Mouse (Mus musculus) small intestine, adult 2 months (tissue): ENCODE data around the gene Hs6st3. TPM values are rescaled to one million over a fixed set of nuclear protein-coding genes. Genes with fewer than 3 reads are reported as not detected.
"Not testable (repeated sequence)": the region's sequence is repeated elsewhere in the genome, so short reads cannot be mapped to it uniquely, and the experiment has no call there.

Source experiments
- H3K27ac ChIP-seq: fragments of 200-500 bp; 2 replicates; pipeline ENCODE4 v1.5.1; 2012; ENCODE audit warnings: low read depth, low read length, control low read depth, inconsistent platforms; ENCODE audit not compliant: insufficient read depth
- H3K27me3 ChIP-seq: fragments of 200-500 bp; 2 replicates; pipeline ENCODE4 v1.6.1; 2012; ENCODE audit warnings: mild to moderate bottlenecking, moderate library complexity, low read length, inconsistent platforms; ENCODE audit not compliant: control insufficient read depth, insufficient read depth
- H3K36me3 ChIP-seq: fragments of 200-500 bp; 2 replicates; pipeline ENCODE4 v1.6.1; 2012; ENCODE audit warnings: mild to moderate bottlenecking, low read length, control low read depth, inconsistent platforms; ENCODE audit not compliant: control insufficient read depth, insufficient read depth
- H3K4me1 ChIP-seq: fragments of 200-500 bp; 2 replicates; pipeline ENCODE4 v1.6.1; 2012; ENCODE audit warnings: low read length, inconsistent platforms, mixed read lengths; ENCODE audit not compliant: control insufficient read depth, insufficient read depth, insufficient read length
- H3K4me3 ChIP-seq: fragments of 200-500 bp; 2 replicates; pipeline ENCODE4 v1.5.1; 2012; ENCODE audit warnings: low read depth, mild to moderate bottlenecking, control low read depth, inconsistent platforms, low read length, moderate library complexity
- CTCF ChIP-seq: fragments of 200-500 bp; IDR thresholded peaks from 2 replicates; pipeline ENCODE4 v1.5.1; 2012; ENCODE audit warnings: low read depth, mild to moderate bottlenecking, control low read depth, inconsistent platforms, low read length, moderate library complexity, mixed read lengths; ENCODE audit not compliant: insufficient replicate concordance, insufficient read length; ENCODE audit errors: extremely low read depth
- POLR2A ChIP-seq: fragments of 200-500 bp; IDR thresholded peaks from 2 replicates; pipeline ENCODE4 v1.6.1; 2012; ENCODE audit warnings: low read depth, mild to moderate bottlenecking, control low read depth, inconsistent platforms, low read length, moderate library complexity
- WGBS: fragments of 180-500 bp; shearing (Covaris S2); methylation state at CpG from one replicate; pipeline ENCODE4 v1.1.7; 2018; 5-methylcytosine and 5-hydroxymethylcytosine counted together
- polyA plus RNA-seq: library from polyadenylated mRNA; depleted of rRNA; stranded (reverse); fragments of >200 nt; gene quantifications from 2 replicates; pipeline ENCODE4 v1.2.3, GENCODE M21; 2012

Gene Hs6st3
- polyA plus RNA-seq, 1 experiment = not detected

GRCm38 (mm10) chr14:119248001-119248607, 110.0 kb downstream of the Hs6st3 start:
- no peak overlapping the region for H3K4me3 ChIP-seq
- 72% methylated on average over 16 of the region's 16 CpGs for WGBS
- no peaks in the 10 kb centered on the region for H3K27me3 ChIP-seq
- H3K36me3 ChIP-seq = no peaks in the 10 kb centered on the region
- H3K4me1 ChIP-seq = no peaks in the 10 kb centered on the region
- TF ChIP-seq CTCF (no peak), POLR2A (no peak)
- no peak overlapping the region for H3K27ac ChIP-seq

- Histone ChIP-seq H3K27me3 (no peaks in the 10 kb centered on the region), H3K27ac (no peak overlapping the region), H3K4me3 (no peak overlapping the region), H3K36me3 (no peaks in the 10 kb centered on the region), H3K4me1 (no peaks in the 10 kb centered on the region)
- no peak for TF ChIP-seq POLR2A
- TF ChIP-seq CTCF = no peak
- 85% methylated on average over 10 of the region's 10 CpGs for WGBS
Observed at GRCm38 (mm10) chr14:119250353-119250752, 112.2 kb downstream of the Hs6st3 start.

- Histone ChIP-seq H3K36me3 (no peaks in the 10 kb centered on the region), H3K27me3 (no peaks in the 10 kb centered on the region), H3K4me1 (no peaks in the 10 kb centered on the region), H3K27ac (no peak overlapping the region), H3K4me3 (no peak overlapping the region)
- TF ChIP-seq POLR2A (no peak), CTCF (no peak)
- WGBS = 83% methylated on average over 3 of the region's 3 CpGs
Observed at GRCm38 (mm10) chr14:119255396-119255795, 117.3 kb downstream of the Hs6st3 start.

- no peak overlapping the region for H3K4me3 ChIP-seq
- no peaks in the 10 kb centered on the region for H3K36me3 ChIP-seq
- H3K4me1 ChIP-seq = no peaks in the 10 kb centered on the region
- TF ChIP-seq CTCF (no peak), POLR2A (no peak)
- no peak overlapping the region for H3K27ac ChIP-seq
- WGBS = 81% methylated on average over 7 of the region's 7 CpGs
- no peaks in the 10 kb centered on the region for H3K27me3 ChIP-seq
Observed at GRCm38 (mm10) chr14:119257072-119257471, 118.9 kb downstream of the Hs6st3 start.

- Histone ChIP-seq H3K27me3 (no peaks in the 10 kb centered on the region), H3K4me3 (no peak overlapping the region), H3K36me3 (no peaks in the 10 kb centered on the region), H3K4me1 (no peaks in the 10 kb centered on the region), H3K27ac (no peak overlapping the region)
- 71% methylated on average over 14 of the region's 14 CpGs for WGBS
- no peak for TF ChIP-seq POLR2A
- TF ChIP-seq CTCF = no peak
Observed at GRCm38 (mm10) chr14:119260176-119260962, 122.2 kb downstream of the Hs6st3 start.

- WGBS = 64% methylated on average over 7 of the region's 7 CpGs
- H3K27me3 ChIP-seq = no peaks in the 10 kb centered on the region
- H3K4me1 ChIP-seq = no peaks in the 10 kb centered on the region
- H3K27ac ChIP-seq = no peak overlapping the region
- TF ChIP-seq POLR2A (no peak), CTCF (no peak)
- H3K36me3 ChIP-seq = no peaks in the 10 kb centered on the region
- no peak overlapping the region for H3K4me3 ChIP-seq
Observed at GRCm38 (mm10) chr14:119266334-119266733, 128.2 kb downstream of the Hs6st3 start.

GRCm38 (mm10) chr14:119273088-119273487, 134.9 kb downstream of the Hs6st3 start:
- 61% methylated on average over 7 of the region's 7 CpGs for WGBS
- TF ChIP-seq CTCF (no peak), POLR2A (no peak)
- H3K27ac ChIP-seq = no peak overlapping the region
- H3K4me1 ChIP-seq = no peaks in the 10 kb centered on the region
- no peak overlapping the region for H3K4me3 ChIP-seq
- no peaks in the 10 kb centered on the region for H3K36me3 ChIP-seq
- H3K27me3 ChIP-seq = no peaks in the 10 kb centered on the region

- H3K4me3 ChIP-seq, H3K4me1 ChIP-seq, H3K27me3 ChIP-seq, H3K36me3 ChIP-seq, H3K27ac ChIP-seq: not testable (repeated sequence)
- 91% methylated on average over 15 of the region's 15 CpGs for WGBS
Observed at GRCm38 (mm10) chr14:119278156-119278555, 140.0 kb downstream of the Hs6st3 start.
